Mouse (Mus musculus) C2C12 (cell line): Measurements from ENCODE around the gene Npr3.
"Not testable (repeated sequence)": the region's sequence is repeated elsewhere in the genome, so short reads cannot be mapped to it uniquely, and the experiment has no call there.

Experiments used
- CEBPB ChIP-seq: IDR thresholded peaks from one replicate; pipeline ENCODE4 v1.6.1; 2011; ENCODE audit warnings: low read depth, mild to moderate bottlenecking, control low read depth, moderate library complexity
- CTCF ChIP-seq: IDR thresholded peaks from one replicate; pipeline ENCODE4 v1.5.1; 2011; ENCODE audit not compliant: control insufficient read depth, insufficient read depth, insufficient read length
- FOSL1 ChIP-seq: IDR thresholded peaks from one replicate; pipeline ENCODE4 v1.8.0; 2011; ENCODE audit warnings: mild to moderate bottlenecking, low read length; ENCODE audit not compliant: poor library complexity, insufficient read depth, severe bottlenecking
- MAX ChIP-seq: IDR thresholded peaks from one replicate; pipeline ENCODE4 v1.6.1; 2011; ENCODE audit warnings: mild to moderate bottlenecking, control low read depth
- MYOD1 ChIP-seq: IDR thresholded peaks from one replicate; pipeline ENCODE4 v1.6.1; 2011; ENCODE audit warnings: low read depth; ENCODE audit not compliant: control insufficient read depth, insufficient read length
- MYOG ChIP-seq: IDR thresholded peaks from one replicate; pipeline ENCODE4 v1.6.1; 2011; ENCODE audit not compliant: control insufficient read depth, insufficient read length; ENCODE audit errors: extremely low read depth

GRCm38 (mm10) chr15:11822347-11822746 is 84.7 kb downstream of the Npr3 start:
- not testable (repeated sequence) for TF ChIP-seq CTCF, MYOD1, MAX, MYOG, CEBPB, FOSL1
